Mouse (Mus musculus): ENCODE data around the gene Cyp1b1. TPM values are rescaled to one million over a fixed set of nuclear protein-coding genes. Genes with fewer than 3 reads are reported as not detected.

Gene Cyp1b1
- 1.0 and 6.1 TPM in 2 replicates for polyA plus RNA-seq (2016; fragmentation: Nextera tagmentation; extraction: Ambion mirVana)

- under 1% methylated on average over 31 of the region's 31 CpGs for WGBS
- Histone ChIP-seq H3K4me1 (peaks cover 35% of the 10 kb centered on the region), H3K27ac (peak within 1 kb of the TSS; percentile 77), H3K9me3 (no peaks in the 10 kb centered on the region), H3K36me3 (no peaks in the 10 kb centered on the region), H3K27me3 (ENCODE audit: insufficient read depth, poor library complexity, severe bottlenecking) (peaks cover 82% of the 10 kb centered on the region), H3K4me3 (peak within 1 kb of the TSS; percentile 65)
- DNase-seq (ENCODE audit: low spot score): no peak
Observed at GRCm38 (mm10) chr17:79714931-79715637, at the start of gene Cyp1b1. TSS of gene Cyp1b1 (minus strand) at chr17:79715061.

GRCm38 (mm10) chr17:79761841-79762240, 47.0 kb upstream of the Cyp1b1 start:
- no peak overlapping the region for H3K4me3 ChIP-seq
- 75% methylated on average over 1 of the region's 1 CpGs for WGBS
- no peak overlapping the region for H3K27ac ChIP-seq
- H3K4me1 ChIP-seq: peaks cover 7% of the 10 kb centered on the region; the same call in 1 of the 2 replicates
- H3K27me3 ChIP-seq (ENCODE audit: insufficient read depth, poor library complexity, severe bottlenecking): no peaks in the 10 kb centered on the region
- no peaks in the 10 kb centered on the region for H3K9me3 ChIP-seq
- no peaks in the 10 kb centered on the region for H3K36me3 ChIP-seq
- DNase-seq (ENCODE audit: low spot score): no peak

- no peaks in the 10 kb centered on the region for H3K36me3 ChIP-seq
- 93% methylated on average over 12 of the region's 12 CpGs for WGBS
- H3K9me3 ChIP-seq: no peaks in the 10 kb centered on the region
- H3K27me3 ChIP-seq (ENCODE audit: insufficient read depth, poor library complexity, severe bottlenecking): no peaks in the 10 kb centered on the region
- no peak for DNase-seq (ENCODE audit: low spot score)
- peaks cover 16% of the 10 kb centered on the region for H3K4me1 ChIP-seq
- H3K27ac ChIP-seq: no peak overlapping the region
- H3K4me3 ChIP-seq: no peak overlapping the region
Observed at GRCm38 (mm10) chr17:79753831-79754230, 39.0 kb upstream of the Cyp1b1 start.

- H3K27me3 ChIP-seq (ENCODE audit: insufficient read depth, poor library complexity, severe bottlenecking): no peaks in the 10 kb centered on the region
- H3K36me3 ChIP-seq: no peaks in the 10 kb centered on the region
- no peak for DNase-seq (ENCODE audit: low spot score)
- H3K4me1 ChIP-seq: peaks cover 12% of the 10 kb centered on the region
- H3K27ac ChIP-seq: no peak overlapping the region
- H3K4me3 ChIP-seq: no peak overlapping the region
- H3K9me3 ChIP-seq: no peaks in the 10 kb centered on the region
Observed at GRCm38 (mm10) chr17:79752836-79753235, 38.0 kb upstream of the Cyp1b1 start.

GRCm38 (mm10) chr17:79751661-79752191, 36.9 kb upstream of the Cyp1b1 start:
- H3K27me3 ChIP-seq (ENCODE audit: insufficient read depth, poor library complexity, severe bottlenecking): no peaks in the 10 kb centered on the region
- H3K4me1 ChIP-seq: peaks cover 9% of the 10 kb centered on the region
- DNase-seq (ENCODE audit: low spot score): no peak
- 85% methylated on average over 6 of the region's 6 CpGs for WGBS
- no peak overlapping the region for H3K27ac ChIP-seq
- H3K36me3 ChIP-seq: no peaks in the 10 kb centered on the region
- no peak overlapping the region for H3K4me3 ChIP-seq
- H3K9me3 ChIP-seq: no peaks in the 10 kb centered on the region

GRCm38 (mm10) chr17:79749647-79750046, 34.8 kb upstream of the Cyp1b1 start:
- Histone ChIP-seq H3K36me3 (no peaks in the 10 kb centered on the region), H3K27ac (no peak overlapping the region), H3K4me3 (no peak overlapping the region), H3K27me3 (ENCODE audit: insufficient read depth, poor library complexity, severe bottlenecking) (no peaks in the 10 kb centered on the region), H3K4me1 (peaks cover 11% of the 10 kb centered on the region), H3K9me3 (no peaks in the 10 kb centered on the region)
- DNase-seq (ENCODE audit: low spot score): no peak
- 87% methylated on average over 1 of the region's 1 CpGs for WGBS

GRCm38 (mm10) chr17:79746954-79747353, 32.1 kb upstream of the Cyp1b1 start:
- Histone ChIP-seq H3K9me3 (no peaks in the 10 kb centered on the region), H3K27me3 (ENCODE audit: insufficient read depth, poor library complexity, severe bottlenecking) (no peaks in the 10 kb centered on the region), H3K4me3 (no peak overlapping the region), H3K27ac (no peak overlapping the region), H3K36me3 (no peaks in the 10 kb centered on the region), H3K4me1 (peaks cover 11% of the 10 kb centered on the region)
- 88% methylated on average over 11 of the region's 11 CpGs for WGBS
- no peak for DNase-seq (ENCODE audit: low spot score)

- H3K27me3 ChIP-seq (ENCODE audit: insufficient read depth, poor library complexity, severe bottlenecking): no peaks in the 10 kb centered on the region
- H3K36me3 ChIP-seq: no peaks in the 10 kb centered on the region
- H3K4me3 ChIP-seq: no peak overlapping the region
- peaks cover 11% of the 10 kb centered on the region for H3K4me1 ChIP-seq
- peak overlapping the region; percentile 49; the same call in 1 of the 2 replicates for H3K27ac ChIP-seq
- no peaks in the 10 kb centered on the region for H3K9me3 ChIP-seq
- DNase-seq (ENCODE audit: low spot score): no peak
- WGBS: 36% methylated on average over 3 of the region's 3 CpGs
Observed at GRCm38 (mm10) chr17:79746146-79746591, 31.3 kb upstream of the Cyp1b1 start.

- no peaks in the 10 kb centered on the region for H3K9me3 ChIP-seq
- 63% methylated on average over 13 of the region's 13 CpGs for WGBS
- no peaks in the 10 kb centered on the region for H3K36me3 ChIP-seq
- H3K27ac ChIP-seq: no peak overlapping the region
- peaks cover 11% of the 10 kb centered on the region for H3K4me1 ChIP-seq
- no peak for DNase-seq (ENCODE audit: low spot score)
- no peaks in the 10 kb centered on the region for H3K27me3 ChIP-seq (ENCODE audit: insufficient read depth, poor library complexity, severe bottlenecking)
- no peak overlapping the region for H3K4me3 ChIP-seq
Observed at GRCm38 (mm10) chr17:79745051-79745731, 30.3 kb upstream of the Cyp1b1 start.

- H3K4me3 ChIP-seq: no peak overlapping the region
- H3K4me1 ChIP-seq: peaks cover 20% of the 10 kb centered on the region
- no peaks in the 10 kb centered on the region for H3K27me3 ChIP-seq (ENCODE audit: insufficient read depth, poor library complexity, severe bottlenecking)
- no peaks in the 10 kb centered on the region for H3K9me3 ChIP-seq
- 86% methylated on average over 1 of the region's 1 CpGs for WGBS
- H3K27ac ChIP-seq: no peak overlapping the region
- no peaks in the 10 kb centered on the region for H3K36me3 ChIP-seq
- no peak for DNase-seq (ENCODE audit: low spot score)
Observed at GRCm38 (mm10) chr17:79743507-79743906, 28.6 kb upstream of the Cyp1b1 start.

GRCm38 (mm10) chr17:79742635-79743034, 27.8 kb upstream of the Cyp1b1 start:
- Histone ChIP-seq H3K36me3 (no peaks in the 10 kb centered on the region), H3K4me3 (no peak overlapping the region), H3K9me3 (no peaks in the 10 kb centered on the region), H3K4me1 (peaks cover 23% of the 10 kb centered on the region), H3K27me3 (ENCODE audit: insufficient read depth, poor library complexity, severe bottlenecking) (no peaks in the 10 kb centered on the region), H3K27ac (no peak overlapping the region)
- 76% methylated on average over 5 of the region's 5 CpGs for WGBS
- DNase-seq (ENCODE audit: low spot score): no peak

- DNase-seq (ENCODE audit: low spot score): no peak
- H3K27me3 ChIP-seq (ENCODE audit: insufficient read depth, poor library complexity, severe bottlenecking): no peaks in the 10 kb centered on the region
- no peaks in the 10 kb centered on the region for H3K9me3 ChIP-seq
- H3K36me3 ChIP-seq: no peaks in the 10 kb centered on the region
- no peak overlapping the region for H3K27ac ChIP-seq
- H3K4me1 ChIP-seq: 0 out of 2 replicates have a peak, but pooled peaks cover 12% of the 10 kb centered on the region
- H3K4me3 ChIP-seq: no peak overlapping the region
- WGBS: 71% methylated on average over 5 of the region's 5 CpGs
Observed at GRCm38 (mm10) chr17:79738847-79739498, 24.1 kb upstream of the Cyp1b1 start.

GRCm38 (mm10) chr17:79737598-79737997, 22.7 kb upstream of the Cyp1b1 start:
- Histone ChIP-seq H3K4me1 (peaks cover 17% of the 10 kb centered on the region; the same call in 1 of the 2 replicates), H3K36me3 (no peaks in the 10 kb centered on the region), H3K27ac (no peak overlapping the region), H3K27me3 (ENCODE audit: insufficient read depth, poor library complexity, severe bottlenecking) (no peaks in the 10 kb centered on the region), H3K4me3 (no peak overlapping the region), H3K9me3 (no peaks in the 10 kb centered on the region)
- WGBS: 74% methylated on average over 3 of the region's 3 CpGs
- DNase-seq (ENCODE audit: low spot score): no peak

Measured in heart, embryonic 10.5 days (tissue).